Mouse (Mus musculus): ENCODE measurements around the gene Gpt2. TPM values are rescaled to one million over a fixed set of nuclear protein-coding genes. Genes with fewer than 3 reads are reported as not detected.

Gene Gpt2
- total and polyA plus RNA-seq, 3 experiments = 0.49 TPM; not detected in 2

GRCm38 (mm10) chr8:85565186-85565585 lies 72.8 kb downstream of the Gpt2 start:
- Histone ChIP-seq H3K4me1 (ENCODE audit: insufficient read depth, low read depth, low read length) (peaks cover 12% of the 10 kb centered on the region), H3K36me3 (replicated peaks) (no peaks in the 10 kb centered on the region), H3K4me3 (ENCODE audit: low read depth, low read length) (no peak overlapping the region), H3K27me3 (ENCODE audit: insufficient read depth, low read length) (no peaks in the 10 kb centered on the region), H3K9me3 (replicated peaks) (no peaks in the 10 kb centered on the region)
- ATAC-seq (ENCODE audit: extremely low read depth, insufficient number of reproducible peaks, low FRiP score, poor library complexity, severe bottlenecking) (no peak), DNase-seq (ENCODE audit: low spot score) (no peak)
- TF ChIP-seq POLR2AphosphoS5 (IDR thresholded peaks at IDR 0.05; ENCODE audit: insufficient replicate concordance, low read depth, low read length) (no peak), GATA1 (IDR thresholded peaks at IDR 0.05; ENCODE audit: borderline replicate concordance, low read length) (no peak), TAL1 (conservative IDR thresholded peaks at IDR 0.05; ENCODE audit: low read depth, low read length) (no peak), GATA2 (IDR thresholded peaks at IDR 0.05; ENCODE audit: borderline replicate concordance, low read depth, low read length) (no peak), CTCF (IDR thresholded peaks at IDR 0.05; ENCODE audit: low read depth, low read length) (no peak)

- Histone ChIP-seq H3K4me3 (ENCODE audit: low read depth, low read length) (no peak overlapping the region), H3K27me3 (ENCODE audit: insufficient read depth, low read length) (no peaks in the 10 kb centered on the region), H3K9me3 (replicated peaks) (no peaks in the 10 kb centered on the region), H3K36me3 (replicated peaks) (no peaks in the 10 kb centered on the region), H3K4me1 (ENCODE audit: insufficient read depth, low read depth, low read length) (peaks cover 12% of the 10 kb centered on the region)
- TF ChIP-seq CTCF (IDR thresholded peaks at IDR 0.05; ENCODE audit: low read depth, low read length) (no peak), POLR2AphosphoS5 (IDR thresholded peaks at IDR 0.05; ENCODE audit: insufficient replicate concordance, low read depth, low read length) (no peak), GATA1 (IDR thresholded peaks at IDR 0.05; ENCODE audit: borderline replicate concordance, low read length) (no peak), GATA2 (IDR thresholded peaks at IDR 0.05; ENCODE audit: borderline replicate concordance, low read depth, low read length) (no peak), TAL1 (conservative IDR thresholded peaks at IDR 0.05; ENCODE audit: low read depth, low read length) (no peak)
- no peak for DNase-seq (ENCODE audit: low spot score)
- ATAC-seq (ENCODE audit: extremely low read depth, insufficient number of reproducible peaks, low FRiP score, poor library complexity, severe bottlenecking) = no peak
Observed at GRCm38 (mm10) chr8:85567801-85568200, 75.4 kb downstream of the Gpt2 start.

- H3K4me3 ChIP-seq (ENCODE audit: low read depth, low read length) = no peak overlapping the region
- TF ChIP-seq POLR2AphosphoS5 (IDR thresholded peaks at IDR 0.05; ENCODE audit: insufficient replicate concordance, low read depth, low read length) = no peak
- no peak for TF ChIP-seq GATA2 (IDR thresholded peaks at IDR 0.05; ENCODE audit: borderline replicate concordance, low read depth, low read length)
- no peak for TF ChIP-seq CTCF (IDR thresholded peaks at IDR 0.05; ENCODE audit: low read depth, low read length)
- no peak for TF ChIP-seq TAL1 (conservative IDR thresholded peaks at IDR 0.05; ENCODE audit: low read depth, low read length)
Observed at GRCm38 (mm10) chr8:85570466-85570865, 78.1 kb downstream of the Gpt2 start.

GRCm38 (mm10) chr8:85573972-85574496 lies 81.7 kb downstream of the Gpt2 start:
- Histone ChIP-seq H3K27me3 (ENCODE audit: insufficient read depth, low read length) (peaks cover 9% of the 10 kb centered on the region), H3K4me3 (ENCODE audit: low read depth, low read length) (no peak overlapping the region), H3K4me1 (ENCODE audit: insufficient read depth, low read depth, low read length) (no peaks in the 10 kb centered on the region), H3K36me3 (replicated peaks) (no peaks in the 10 kb centered on the region), H3K9me3 (replicated peaks) (no peaks in the 10 kb centered on the region)
- DNase-seq (ENCODE audit: low spot score) (no peak), ATAC-seq (ENCODE audit: extremely low read depth, insufficient number of reproducible peaks, low FRiP score, poor library complexity, severe bottlenecking) (no peak)
- no peak for TF ChIP-seq GATA1 (IDR thresholded peaks at IDR 0.05; ENCODE audit: borderline replicate concordance, low read length)
- TF ChIP-seq POLR2AphosphoS5 (IDR thresholded peaks at IDR 0.05; ENCODE audit: insufficient replicate concordance, low read depth, low read length) = no peak

More at GRCm38 (mm10) chr8:85570466-85570865, 78.1 kb downstream of the Gpt2 start:
- no peak for DNase-seq (ENCODE audit: low spot score)
- Histone ChIP-seq H3K27me3 (ENCODE audit: insufficient read depth, low read length) (peaks cover 9% of the 10 kb centered on the region), H3K4me1 (ENCODE audit: insufficient read depth, low read depth, low read length) (0 out of 2 replicates have a peak, but pooled peaks cover 2% of the 10 kb centered on the region), H3K9me3 (replicated peaks) (no peaks in the 10 kb centered on the region), H3K36me3 (replicated peaks) (no peaks in the 10 kb centered on the region)
- ATAC-seq (ENCODE audit: extremely low read depth, insufficient number of reproducible peaks, low FRiP score, poor library complexity, severe bottlenecking) = no peak

Other genes with a start within 250 kb of the Gpt2 start
- gene Orc6, start 192.9 kb upstream of the Gpt2 start, total RNA-seq (2014; fragmentation: Nextera tagmentation) = 113 and 132 TPM in 2 replicates
- gene Orc6, start 192.9 kb upstream of the Gpt2 start, total RNA-seq (2017) = 174 and 176 TPM in 2 replicates
- gene Orc6, start 192.9 kb upstream of the Gpt2 start, polyA plus RNA-seq (2012) = 6.4 and 24.1 TPM in 2 replicates
- gene Vps35, start 192.8 kb upstream of the Gpt2 start, total RNA-seq (2014; fragmentation: Nextera tagmentation) = 288 and 320 TPM in 2 replicates
- gene Vps35, start 192.8 kb upstream of the Gpt2 start, total RNA-seq (2017) = 313 and 331 TPM in 2 replicates
- gene Vps35, start 192.8 kb upstream of the Gpt2 start, polyA plus RNA-seq (2012) = 4.0 and 6.7 TPM in 2 replicates
- gene Mylk3, start 106.2 kb upstream of the Gpt2 start, total RNA-seq (2014; fragmentation: Nextera tagmentation) = 65.7 and 83.5 TPM in 2 replicates
- gene Mylk3, start 106.2 kb upstream of the Gpt2 start, total RNA-seq (2017) = 148 and 163 TPM in 2 replicates
- 78.4 and 96.6 TPM in 2 replicates for gene Mylk3, start 106.2 kb upstream of the Gpt2 start, polyA plus RNA-seq (2012)
- gene 4921524J17Rik, start 59.7 kb upstream of the Gpt2 start, total RNA-seq (2014; fragmentation: Nextera tagmentation) = 31.5 and 35.1 TPM in 2 replicates
- gene 4921524J17Rik, start 59.7 kb upstream of the Gpt2 start, total RNA-seq (2017) = 24.8 and 40.8 TPM in 2 replicates
- gene 4921524J17Rik, start 59.7 kb upstream of the Gpt2 start, polyA plus RNA-seq (2012) = 27.1 and 28.5 TPM in 2 replicates
- 81.1 and 106 TPM in 2 replicates for gene Dnaja2, start 62.8 kb downstream of the Gpt2 start, total RNA-seq (2014; fragmentation: Nextera tagmentation)
- gene Dnaja2, start 62.8 kb downstream of the Gpt2 start, total RNA-seq (2017) = 98.8 and 105 TPM in 2 replicates
- 127 and 137 TPM in 2 replicates for gene Dnaja2, start 62.8 kb downstream of the Gpt2 start, polyA plus RNA-seq (2012)
- gene Neto2, start 208.3 kb downstream of the Gpt2 start, total RNA-seq (2014; fragmentation: Nextera tagmentation) = not detected in 2 replicates
- 0.05 and 0.12 TPM in 2 replicates for gene Neto2, start 208.3 kb downstream of the Gpt2 start, total RNA-seq (2017)
- not detected in 2 replicates for gene Neto2, start 208.3 kb downstream of the Gpt2 start, polyA plus RNA-seq (2012)